Mouse (Mus musculus) frontal cortex, adult 2 months (tissue): ENCODE data around the gene Il6st. TPM values are rescaled to one million over a fixed set of nuclear protein-coding genes. Genes with fewer than 3 reads are reported as not detected.

Experiments
- DNase-seq, 2 experiments: peaks; one replicate each; pipeline ENCODE4 v3.0.0; 2022; ENCODE audit warnings: low spot score in 1 of 2; ENCODE audit errors: extremely low spot score in 1 of 2
- polyA plus RNA-seq: library from polyadenylated mRNA; depleted of rRNA; stranded (reverse); fragments of >200 nt; gene quantifications from 2 replicates; pipeline ENCODE4 v1.2.3, GENCODE M21; 2012; rRNA removed

The Il6st gene
- polyA plus RNA-seq, 1 experiment: 27.2 TPM

- DNase-seq: no peak
These were observed 50.7 kb downstream of the Il6st start for GRCm38 (mm10) chr13:112514546-112514945.

GRCm38 (mm10) chr13:112522261-112522660 lies 58.4 kb downstream of the Il6st start:
- DNase-seq: no peak

GRCm38 (mm10) chr13:112522896-112523295 lies 59.0 kb downstream of the Il6st start:
- DNase-seq: no peak

GRCm38 (mm10) chr13:112523346-112523970 lies 59.6 kb downstream of the Il6st start:
- DNase-seq: no peak

- DNase-seq: no peak
These were observed 63.3 kb downstream of the Il6st start for GRCm38 (mm10) chr13:112527186-112527585.

- DNase-seq: peak in 1 of 2 experiments; percentile 81
These were observed 66.0 kb downstream of the Il6st start for GRCm38 (mm10) chr13:112529893-112530292.

- DNase-seq: no peak
These were observed 68.4 kb downstream of the Il6st start for GRCm38 (mm10) chr13:112532235-112532634.

- DNase-seq: no peak
These were observed 69.7 kb downstream of the Il6st start for GRCm38 (mm10) chr13:112533556-112533955.

- DNase-seq: no peak
These were observed 72.7 kb downstream of the Il6st start for GRCm38 (mm10) chr13:112536611-112537010.

GRCm38 (mm10) chr13:112537065-112537464 lies 73.2 kb downstream of the Il6st start:
- no peak for DNase-seq

- DNase-seq: no peak
These were observed 76.7 kb downstream of the Il6st start for GRCm38 (mm10) chr13:112540616-112541015.

- DNase-seq: no peak
These were observed 77.5 kb downstream of the Il6st start for GRCm38 (mm10) chr13:112541223-112541975.

- peak in 1 of 2 experiments; percentile 7 for DNase-seq
These were observed 88.0 kb downstream of the Il6st start for GRCm38 (mm10) chr13:112551641-112552548.

- DNase-seq: no peak
These were observed 89.4 kb downstream of the Il6st start for GRCm38 (mm10) chr13:112553304-112553703.

- no peak for DNase-seq
These were observed 92.6 kb downstream of the Il6st start for GRCm38 (mm10) chr13:112556501-112556900.

Other genes starting within 250 kb of the Il6st start
- 3.8 and 4.5 TPM in 2 replicates for gene Ankrd55, start 175.6 kb upstream of the Il6st start, polyA plus RNA-seq
- gene Il31ra, start 130.3 kb downstream of the Il6st start, polyA plus RNA-seq: 0.19 and 0.28 TPM in 2 replicates
- gene Ddx4, start 188.4 kb downstream of the Il6st start, polyA plus RNA-seq: 2.9 and 3.2 TPM in 2 replicates
- 22.7 and 23.9 TPM in 2 replicates for gene Slc38a9, start 196.7 kb downstream of the Il6st start, polyA plus RNA-seq